Mouse (Mus musculus) cerebellum, adult 2 months (tissue): Measurements from ENCODE around the gene Dnm3.

Experiments
- CTCF ChIP-seq: fragments of 200-500 bp; IDR thresholded peaks from 2 replicates; pipeline ENCODE4 v1.5.1; 2011; ENCODE audit warnings: low read depth, mild to moderate bottlenecking, control low read depth, low read length, moderate library complexity, borderline replicate concordance; ENCODE audit not compliant: insufficient read depth
- POLR2A ChIP-seq: fragments of 200-500 bp; IDR thresholded peaks from 2 replicates; pipeline ENCODE4 v1.6.1; 2011; ENCODE audit warnings: low read length, control low read depth, borderline replicate concordance; ENCODE audit not compliant: insufficient read depth

GRCm38 (mm10) chr1:162422826-162423225 lies 55.0 kb downstream of the Dnm3 start:
- TF ChIP-seq POLR2A, result no peak
- TF ChIP-seq CTCF, result no peak
